Mouse (Mus musculus) neural tube, embryonic 13.5 days (tissue): ENCODE measurements around the gene Sulf2. TPM values are rescaled to one million over a fixed set of nuclear protein-coding genes. Genes with fewer than 3 reads are reported as not detected.
"Not testable (repeated sequence)": the region's sequence is repeated elsewhere in the genome, so short reads cannot be mapped to it uniquely, and the experiment has no call there.

ENCODE experiments used
- ATAC-seq: fragments of 200-750 bp; cut with Nextera tagmentation; 2 replicates; pipeline ENCODE4 v1.8.0; 2017; ENCODE audit warnings: low read depth, mild to moderate bottlenecking, moderate TSS enrichment, moderate library complexity
- H3K27ac ChIP-seq: fragments of 300-500 bp; sonication (generic); replicated peaks from 2 replicates; pipeline ENCODE4 v1.5.1; 2015; ENCODE audit warnings: moderate library complexity, mild to moderate bottlenecking, inconsistent platforms
- H3K27me3 ChIP-seq: fragments of 300-500 bp; sonication (generic); 2 replicates; pipeline ENCODE4 v1.6.1; 2015; ENCODE audit warnings: mild to moderate bottlenecking, inconsistent platforms
- H3K36me3 ChIP-seq: fragments of 300-500 bp; sonication (generic); 2 replicates; pipeline ENCODE4 v1.6.1; 2015; ENCODE audit warnings: mild to moderate bottlenecking, inconsistent platforms
- H3K4me1 ChIP-seq: fragments of 300-500 bp; sonication (generic); replicated peaks from 2 replicates; pipeline ENCODE4 v1.6.1; 2015; ENCODE audit warnings: inconsistent platforms
- H3K4me2 ChIP-seq: fragments of 300-500 bp; sonication (generic); 2 replicates; pipeline ENCODE4 v1.6.1; 2015; ENCODE audit warnings: inconsistent platforms, mild to moderate bottlenecking, moderate library complexity
- H3K4me3 ChIP-seq: fragments of 300-500 bp; sonication (generic); 2 replicates; pipeline ENCODE4 v1.5.1; 2015; ENCODE audit warnings: mild to moderate bottlenecking, inconsistent platforms
- H3K9ac ChIP-seq: fragments of 300-500 bp; sonication (generic); 2 replicates; pipeline ENCODE4 v1.6.1; 2015; ENCODE audit warnings: moderate library complexity, mild to moderate bottlenecking, inconsistent platforms
- H3K9me3 ChIP-seq: fragments of 300-500 bp; sonication (generic); 2 replicates; pipeline ENCODE4 v1.6.1; 2016; ENCODE audit warnings: inconsistent platforms
- WGBS: fragments of 180-500 bp; shearing (Covaris S2); methylation state at CpG from one replicate; pipeline ENCODE4 v1.1.7; 2015; 5-methylcytosine and 5-hydroxymethylcytosine counted together
- polyA plus RNA-seq: library from polyadenylated mRNA; unstranded; fragments of >200 nt; fragmentation: Nextera tagmentation; extraction: Ambion mirVana; gene quantifications from 2 replicates; pipeline ENCODE4 v1.2.1, GENCODE M21; 2015

Sulf2 gene
- polyA plus RNA-seq, 1 experiment from 2014 or later = 122 TPM

- no peaks in the 10 kb centered on the region for H3K9me3 ChIP-seq
- no peak overlapping the region for H3K9ac ChIP-seq
- no peak for ATAC-seq
- H3K27ac ChIP-seq = no peak overlapping the region
- H3K36me3 ChIP-seq = peaks cover 65% of the 10 kb centered on the region
- no peak overlapping the region for H3K4me3 ChIP-seq
- 0 out of 2 replicates have a peak, but pooled peaks cover 4% of the 10 kb centered on the region for H3K4me1 ChIP-seq
- H3K4me2 ChIP-seq = no peak overlapping the region
- H3K27me3 ChIP-seq = no peaks in the 10 kb centered on the region
Measured at GRCm38 (mm10) chr2:166091599-166091998, 63.9 kb downstream of the Sulf2 start.

GRCm38 (mm10) chr2:166090131-166090581 lies 65.3 kb downstream of the Sulf2 start:
- WGBS = 58% methylated on average over 7 of the region's 7 CpGs
- no peak overlapping the region for H3K4me3 ChIP-seq
- no peak overlapping the region for H3K9ac ChIP-seq
- no peak overlapping the region for H3K27ac ChIP-seq
- peaks cover 75% of the 10 kb centered on the region for H3K36me3 ChIP-seq
- H3K27me3 ChIP-seq = no peaks in the 10 kb centered on the region
- no peak for ATAC-seq
- 0 out of 2 replicates have a peak, but pooled peaks cover 4% of the 10 kb centered on the region for H3K4me1 ChIP-seq
- no peak overlapping the region for H3K4me2 ChIP-seq
- H3K9me3 ChIP-seq = no peaks in the 10 kb centered on the region

GRCm38 (mm10) chr2:166088991-166089390 lies 66.5 kb downstream of the Sulf2 start:
- H3K9me3 ChIP-seq = no peaks in the 10 kb centered on the region
- no peak overlapping the region for H3K27ac ChIP-seq
- H3K4me3 ChIP-seq = no peak overlapping the region
- H3K9ac ChIP-seq = no peak overlapping the region
- no peak for ATAC-seq
- 0 out of 2 replicates have a peak, but pooled peaks cover 4% of the 10 kb centered on the region for H3K4me1 ChIP-seq
- H3K4me2 ChIP-seq = no peak overlapping the region
- peaks cover 70% of the 10 kb centered on the region for H3K36me3 ChIP-seq
- no peaks in the 10 kb centered on the region for H3K27me3 ChIP-seq
- 88% methylated on average over 9 of the region's 9 CpGs for WGBS

- H3K4me1 ChIP-seq = peaks cover 11% of the 10 kb centered on the region
- H3K4me3 ChIP-seq = no peak overlapping the region
- 88% methylated on average over 29 of the region's 29 CpGs for WGBS
- H3K9ac ChIP-seq = no peak overlapping the region
- H3K27ac ChIP-seq = no peak overlapping the region
- ATAC-seq = no peak
- H3K4me2 ChIP-seq = no peak overlapping the region
- H3K9me3 ChIP-seq = no peaks in the 10 kb centered on the region
- H3K27me3 ChIP-seq = no peaks in the 10 kb centered on the region
- H3K36me3 ChIP-seq = peaks cover 53% of the 10 kb centered on the region
Measured at GRCm38 (mm10) chr2:166086457-166087233, 68.8 kb downstream of the Sulf2 start.

GRCm38 (mm10) chr2:166085780-166086179 lies 69.7 kb downstream of the Sulf2 start:
- no peaks in the 10 kb centered on the region for H3K27me3 ChIP-seq
- no peak overlapping the region for H3K9ac ChIP-seq
- H3K9me3 ChIP-seq = no peaks in the 10 kb centered on the region
- H3K4me3 ChIP-seq = no peak overlapping the region
- ATAC-seq = no peak
- H3K4me1 ChIP-seq = peaks cover 15% of the 10 kb centered on the region
- H3K4me2 ChIP-seq = no peak overlapping the region
- no peak overlapping the region for H3K27ac ChIP-seq
- 89% methylated on average over 10 of the region's 10 CpGs for WGBS
- H3K36me3 ChIP-seq = peaks cover 46% of the 10 kb centered on the region

GRCm38 (mm10) chr2:166084964-166085363 lies 70.5 kb downstream of the Sulf2 start:
- H3K27me3 ChIP-seq, H3K4me2 ChIP-seq, H3K9me3 ChIP-seq, H3K9ac ChIP-seq, H3K4me3 ChIP-seq, H3K27ac ChIP-seq, ATAC-seq: not testable (repeated sequence)
- 40% methylated on average over 6 of the region's 6 CpGs for WGBS
- Histone ChIP-seq H3K36me3 (peaks cover 49% of the 10 kb centered on the region), H3K4me1 (peaks cover 16% of the 10 kb centered on the region)

GRCm38 (mm10) chr2:166084111-166084510 lies 71.4 kb downstream of the Sulf2 start:
- no peaks in the 10 kb centered on the region for H3K9me3 ChIP-seq
- peaks cover 16% of the 10 kb centered on the region for H3K4me1 ChIP-seq
- no peaks in the 10 kb centered on the region for H3K27me3 ChIP-seq
- no peak overlapping the region for H3K4me2 ChIP-seq
- ATAC-seq = no peak
- 88% methylated on average over 7 of the region's 7 CpGs for WGBS
- no peak overlapping the region for H3K9ac ChIP-seq
- no peak overlapping the region for H3K4me3 ChIP-seq
- H3K27ac ChIP-seq = no peak overlapping the region
- peaks cover 54% of the 10 kb centered on the region for H3K36me3 ChIP-seq

GRCm38 (mm10) chr2:166083542-166084031 lies 71.9 kb downstream of the Sulf2 start:
- Histone ChIP-seq H3K9me3 (no peaks in the 10 kb centered on the region), H3K27me3 (no peaks in the 10 kb centered on the region), H3K4me3 (no peak overlapping the region), H3K4me1 (peaks cover 16% of the 10 kb centered on the region), H3K36me3 (peaks cover 55% of the 10 kb centered on the region), H3K4me2 (no peak overlapping the region), H3K9ac (no peak overlapping the region), H3K27ac (0 out of 2 replicates have a peak overlapping the region, but pooled peaks have one; percentile 18)
- ATAC-seq = peak; percentile 11; the same call in 1 of the 2 replicates
- 73% methylated on average over 9 of the region's 9 CpGs for whole genome bisulfite sequencing

GRCm38 (mm10) chr2:166082661-166083060 lies 72.8 kb downstream of the Sulf2 start:
- H3K4me1 ChIP-seq = peaks cover 16% of the 10 kb centered on the region
- ATAC-seq = no peak
- 83% methylated on average over 10 of the region's 10 CpGs for WGBS

GRCm38 (mm10) chr2:166082193-166082592 lies 73.3 kb downstream of the Sulf2 start:
- Histone ChIP-seq H3K4me1 (peaks cover 16% of the 10 kb centered on the region), H3K9me3 (no peaks in the 10 kb centered on the region), H3K4me3 (no peak overlapping the region), H3K27me3 (no peaks in the 10 kb centered on the region), H3K36me3 (peaks cover 62% of the 10 kb centered on the region), H3K4me2 (no peak overlapping the region), H3K9ac (no peak overlapping the region), H3K27ac (no peak overlapping the region)
- ATAC-seq = no peak
- 73% methylated on average over 5 of the region's 5 CpGs for WGBS

More at GRCm38 (mm10) chr2:166082661-166083060, 72.8 kb downstream of the Sulf2 start:
- Histone ChIP-seq H3K36me3 (peaks cover 59% of the 10 kb centered on the region), H3K27ac (0 out of 2 replicates have a peak overlapping the region, but pooled peaks have one; percentile 18), H3K4me2 (no peak overlapping the region), H3K9ac (no peak overlapping the region), H3K9me3 (no peaks in the 10 kb centered on the region), H3K27me3 (no peaks in the 10 kb centered on the region), H3K4me3 (no peak overlapping the region)

GRCm38 (mm10) chr2:166080967-166081750 lies 74.3 kb downstream of the Sulf2 start:
- no peak overlapping the region for H3K4me3 ChIP-seq
- H3K4me2 ChIP-seq = no peak overlapping the region
- H3K9ac ChIP-seq = no peak overlapping the region
- H3K9me3 ChIP-seq = no peaks in the 10 kb centered on the region
- 0 out of 2 replicates have a peak, but pooled peaks have one; percentile 16 for ATAC-seq
- no peaks in the 10 kb centered on the region for H3K27me3 ChIP-seq
- no peak overlapping the region for H3K27ac ChIP-seq
- H3K36me3 ChIP-seq = peaks cover 54% of the 10 kb centered on the region
- WGBS = 84% methylated on average over 21 of the region's 21 CpGs
- peaks cover 16% of the 10 kb centered on the region for H3K4me1 ChIP-seq
